Mouse (Mus musculus): ENCODE results near the gene Olfr31. TPM values are rescaled to one million over a fixed set of nuclear protein-coding genes. Genes with fewer than 3 reads are reported as not detected.

Gene Olfr31
- total RNA-seq (2014; rRNA removed) (not detected in 2 replicates), polyA plus RNA-seq (2012; rRNA removed) (not detected in 2 replicates)

DNA sequence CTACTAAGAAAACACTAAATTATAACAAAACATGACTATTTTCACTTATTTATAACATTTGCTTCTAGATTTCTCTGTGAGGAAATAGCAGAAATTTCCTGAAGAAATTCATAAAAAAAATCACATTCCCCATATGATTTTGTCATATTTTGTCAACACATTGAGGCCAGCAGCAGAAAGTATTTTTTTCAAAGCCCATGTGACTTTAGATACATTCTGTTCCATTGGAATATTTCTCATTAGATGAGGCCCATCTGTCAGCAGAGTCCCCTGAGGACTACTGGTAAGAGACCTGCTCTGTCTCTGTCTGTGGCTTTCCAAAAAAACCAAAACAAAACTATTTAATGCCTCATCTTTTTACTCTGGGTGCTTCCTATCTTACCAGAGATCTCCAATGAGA is at the start of gene Olfr31:
TSS of gene Olfr31 (plus strand) at position 301 of the 400 bp plus-strand sequence.
- Histone ChIP-seq H3K27ac (replicated peaks; ENCODE audit: insufficient read depth, low read depth, low read length) (no peak within 1 kb of the TSS), H3K4me1 (ENCODE audit: control insufficient read depth, insufficient read depth, low read length) (no peaks in the 10 kb centered on the region), H3K4me3 (ENCODE audit: insufficient read depth, low read depth, low read length) (no peak within 1 kb of the TSS), H3K27me3 (ENCODE audit: control insufficient read depth, insufficient read depth, low read length) (no peaks in the 10 kb centered on the region), H3K9ac (ENCODE audit: low read depth, low read length) (no peak within 1 kb of the TSS), H3K36me3 (ENCODE audit: control insufficient read depth, insufficient read depth, low read length) (no peaks in the 10 kb centered on the region), H3K79me2 (ENCODE audit: control insufficient read depth, insufficient read depth, low read length) (no peaks in the 10 kb centered on the region)
- DNase-seq (ENCODE audit: extremely low read depth, low read depth, low spot score): no peak
- TF ChIP-seq POLR2A (IDR thresholded peaks at IDR 0.05; ENCODE audit: extremely low read depth, insufficient read depth, low read length): no peak
- TF ChIP-seq CTCF (IDR thresholded peaks at IDR 0.05; ENCODE audit: low read depth, low read length): no peak

GRCm38 (mm10) chr14:14294426-14294825 is 28.2 kb upstream of the Olfr31 start:
- Histone ChIP-seq H3K36me3 (ENCODE audit: control insufficient read depth, insufficient read depth, low read length) (no peaks in the 10 kb centered on the region), H3K4me3 (ENCODE audit: insufficient read depth, low read depth, low read length) (peak overlapping the region; percentile 66), H3K4me1 (ENCODE audit: control insufficient read depth, insufficient read depth, low read length) (no peaks in the 10 kb centered on the region), H3K79me2 (ENCODE audit: control insufficient read depth, insufficient read depth, low read length) (no peaks in the 10 kb centered on the region), H3K9ac (ENCODE audit: low read depth, low read length) (peak overlapping the region; percentile 46), H3K27ac (replicated peaks; ENCODE audit: insufficient read depth, low read depth, low read length) (0 out of 2 replicates have a peak overlapping the region, but pooled peaks have one; percentile 18), H3K27me3 (ENCODE audit: control insufficient read depth, insufficient read depth, low read length) (no peaks in the 10 kb centered on the region)
- DNase-seq (ENCODE audit: extremely low read depth, low read depth, low spot score): peak; percentile 88
- TF ChIP-seq CTCF (IDR thresholded peaks at IDR 0.05; ENCODE audit: low read depth, low read length) (peak; percentile 46), POLR2A (IDR thresholded peaks at IDR 0.05; ENCODE audit: extremely low read depth, insufficient read depth, low read length) (no peak)
- 29% methylated on average over 7 of the region's 7 CpGs for WGBS

DNA sequence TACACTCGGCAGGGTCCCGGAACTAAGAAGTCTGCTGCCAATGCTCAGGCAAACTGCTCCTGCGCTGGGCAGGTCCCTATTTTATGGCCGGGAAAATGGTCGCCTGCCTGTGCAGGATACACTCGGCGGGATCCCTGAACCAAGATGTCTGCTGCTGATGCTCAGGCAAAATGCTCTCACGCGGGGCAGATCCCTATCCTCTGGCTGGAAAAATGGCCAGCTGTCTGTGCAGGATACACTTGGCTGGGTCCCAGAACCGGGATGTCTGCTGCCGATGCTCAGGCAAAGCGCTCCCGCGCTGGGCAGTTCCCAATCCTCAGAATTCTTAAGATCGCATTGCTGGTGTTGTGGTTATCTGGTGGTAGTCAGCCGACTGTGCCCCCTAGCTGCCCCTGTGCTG is 13.7 kb upstream of the Olfr31 start:
- no peak overlapping the region for H3K27ac ChIP-seq (replicated peaks; ENCODE audit: insufficient read depth, low read depth, low read length)
- no peak overlapping the region for H3K4me3 ChIP-seq (ENCODE audit: insufficient read depth, low read depth, low read length)
- H3K36me3 ChIP-seq (ENCODE audit: control insufficient read depth, insufficient read depth, low read length): no peaks in the 10 kb centered on the region
- H3K4me1 ChIP-seq (ENCODE audit: control insufficient read depth, insufficient read depth, low read length): no peaks in the 10 kb centered on the region
- H3K9ac ChIP-seq (ENCODE audit: low read depth, low read length): no peak overlapping the region
- H3K27me3 ChIP-seq (ENCODE audit: control insufficient read depth, insufficient read depth, low read length): no peaks in the 10 kb centered on the region; the same call in 1 of the 2 replicates
- 42% methylated on average over 16 of the region's 16 CpGs for WGBS
- no peaks in the 10 kb centered on the region for H3K79me2 ChIP-seq (ENCODE audit: control insufficient read depth, insufficient read depth, low read length)
- no peak for DNase-seq (ENCODE audit: extremely low read depth, low read depth, low spot score)
- TF ChIP-seq CTCF (IDR thresholded peaks at IDR 0.05; ENCODE audit: low read depth, low read length) (no peak), POLR2A (IDR thresholded peaks at IDR 0.05; ENCODE audit: extremely low read depth, insufficient read depth, low read length) (no peak)

GRCm38 (mm10) chr14:14309416-14309815 is 13.2 kb upstream of the Olfr31 start:
- Histone ChIP-seq H3K4me1 (ENCODE audit: control insufficient read depth, insufficient read depth, low read length) (no peaks in the 10 kb centered on the region), H3K27ac (replicated peaks; ENCODE audit: insufficient read depth, low read depth, low read length) (no peak overlapping the region), H3K4me3 (ENCODE audit: insufficient read depth, low read depth, low read length) (no peak overlapping the region), H3K9ac (ENCODE audit: low read depth, low read length) (no peak overlapping the region), H3K79me2 (ENCODE audit: control insufficient read depth, insufficient read depth, low read length) (no peaks in the 10 kb centered on the region), H3K27me3 (ENCODE audit: control insufficient read depth, insufficient read depth, low read length) (no peaks in the 10 kb centered on the region; the same call in 1 of the 2 replicates), H3K36me3 (ENCODE audit: control insufficient read depth, insufficient read depth, low read length) (no peaks in the 10 kb centered on the region)
- DNase-seq (ENCODE audit: extremely low read depth, low read depth, low spot score): no peak
- TF ChIP-seq POLR2A (IDR thresholded peaks at IDR 0.05; ENCODE audit: extremely low read depth, insufficient read depth, low read length): no peak
- TF ChIP-seq CTCF (IDR thresholded peaks at IDR 0.05; ENCODE audit: low read depth, low read length): no peak
- 40% methylated on average over 14 of the region's 14 CpGs for WGBS

DNA sequence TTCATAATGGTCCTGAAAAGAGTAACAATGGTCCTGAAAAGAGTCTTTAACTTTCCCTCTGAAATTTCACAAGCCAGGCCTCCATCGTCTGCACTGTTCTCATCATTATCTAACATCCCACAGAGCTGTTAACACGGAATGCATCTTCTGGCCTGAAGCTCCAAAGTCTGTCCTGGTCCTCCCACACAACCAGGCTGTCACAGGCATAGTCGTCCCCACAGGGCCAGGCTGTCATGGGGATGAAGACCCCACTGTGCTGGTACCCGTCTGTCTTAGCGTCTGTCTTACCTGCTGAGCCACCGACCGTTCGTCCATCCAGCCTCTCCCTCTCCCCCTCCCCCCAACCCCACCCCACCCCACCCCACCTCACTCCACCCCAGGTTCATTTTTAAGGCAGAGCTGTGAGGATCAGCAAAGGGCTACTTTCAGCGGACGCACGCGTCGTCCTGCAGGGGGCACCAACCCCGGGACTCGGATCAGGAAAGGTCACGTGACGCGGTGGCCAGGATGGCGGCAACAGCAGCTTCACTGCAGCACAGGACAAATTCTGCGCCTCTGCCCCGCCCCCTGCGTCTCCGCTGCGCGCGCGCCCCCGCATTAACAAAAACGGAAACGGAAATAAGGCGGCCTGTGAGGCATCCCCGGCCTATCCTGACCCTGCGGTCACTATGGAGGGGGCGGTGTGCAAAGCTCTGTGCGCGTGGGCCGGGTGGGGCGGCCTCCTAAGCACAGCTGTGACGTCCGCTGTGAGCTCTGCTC is 22.7 kb downstream of the Olfr31 start:
- Histone ChIP-seq H3K36me3 (ENCODE audit: control insufficient read depth, insufficient read depth, low read length) (no peaks in the 10 kb centered on the region), H3K27ac (replicated peaks; ENCODE audit: insufficient read depth, low read depth, low read length) (no peak overlapping the region; the same call in 1 of the 2 replicates), H3K79me2 (ENCODE audit: control insufficient read depth, insufficient read depth, low read length) (no peaks in the 10 kb centered on the region), H3K27me3 (ENCODE audit: control insufficient read depth, insufficient read depth, low read length) (no peaks in the 10 kb centered on the region), H3K9ac (ENCODE audit: low read depth, low read length) (peak overlapping the region; percentile 67), H3K4me3 (ENCODE audit: insufficient read depth, low read depth, low read length) (peak overlapping the region; percentile 71), H3K4me1 (ENCODE audit: control insufficient read depth, insufficient read depth, low read length) (no peaks in the 10 kb centered on the region)
- peak; percentile 56 for DNase-seq (ENCODE audit: extremely low read depth, low read depth, low spot score)
- WGBS: 9% methylated on average over 40 of the region's 40 CpGs
- no peak for TF ChIP-seq POLR2A (IDR thresholded peaks at IDR 0.05; ENCODE audit: extremely low read depth, insufficient read depth, low read length)
- TF ChIP-seq CTCF (IDR thresholded peaks at IDR 0.05; ENCODE audit: low read depth, low read length): peak; percentile 75
